ENCODE assay signal across 16 mouse cellular contexts in the genomic region with DNA sequence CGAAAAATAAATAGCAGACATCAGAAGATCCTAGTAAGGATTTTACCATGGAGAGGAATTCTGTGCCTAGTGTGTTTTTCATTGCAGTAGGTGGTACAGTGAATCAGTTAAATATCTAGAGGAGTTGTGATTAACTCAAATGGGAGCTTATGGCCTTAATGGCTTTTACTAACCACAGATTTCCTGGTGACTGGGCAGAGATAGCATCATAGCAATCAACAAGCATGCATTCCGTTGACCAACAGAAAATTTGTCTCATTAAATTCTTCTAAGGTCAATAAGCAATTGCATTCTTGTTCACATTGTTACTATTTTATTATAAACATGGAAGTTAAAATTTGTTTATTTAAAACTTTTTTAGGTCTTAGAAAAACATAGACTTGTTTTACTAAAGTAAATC.
"Had no signal": no experiment of that assay in that cellular context is flagged by ENCODE, and none has a peak within 500 bp of the region (broad histone marks: within the 10 kb centered on the region; RNA-seq: fewer than 3 reads in every experiment).

No protein-coding gene starts in this region.

- H3K9me3 ChIP-seq: neural tube, embryonic 12.5 days; neural tube, embryonic 13.5 days; neural tube, embryonic 15.5 days; stomach, embryonic 15.5 days had no signal

- DNase-seq: retina, postnatal 1 day; right cerebral cortex, adult 18-20 months; right cerebral cortex, postnatal 25 days; right cerebral cortex, postnatal 4 days; spleen, adult 18-20 months; thymus, adult 18-20 months; thymus, adult 2 months; thymus, postnatal 14 days; thymus, postnatal 25 days; thymus, postnatal 36 days; thymus, postnatal 4 days had no signal

- H3K27me3 ChIP-seq: neural tube, embryonic 12.5 days; neural tube, embryonic 13.5 days; neural tube, embryonic 15.5 days; stomach, embryonic 15.5 days had no signal

- H3K9ac ChIP-seq: neural tube, embryonic 12.5 days; neural tube, embryonic 13.5 days; neural tube, embryonic 15.5 days; stomach, embryonic 15.5 days had no signal

- H3K36me3 ChIP-seq: neural tube, embryonic 12.5 days; neural tube, embryonic 15.5 days had no signal

- H3K4me2 ChIP-seq: neural tube, embryonic 12.5 days; neural tube, embryonic 13.5 days; neural tube, embryonic 15.5 days; stomach, embryonic 15.5 days had no signal

- H3K4me3 ChIP-seq: neural tube, embryonic 12.5 days; neural tube, embryonic 13.5 days; neural tube, embryonic 15.5 days; stomach, embryonic 15.5 days had no signal

- H3K27ac ChIP-seq: neural tube, embryonic 12.5 days; neural tube, embryonic 13.5 days; neural tube, embryonic 15.5 days; stomach, embryonic 15.5 days; stomach, postnatal 0 days had no signal

- H3K4me1 ChIP-seq: stomach, embryonic 15.5 days had no signal
